Mouse (Mus musculus) olfactory bulb, adult 2 months (tissue): ENCODE results near the gene Haus4.

Experiments used
- CTCF ChIP-seq: fragments of 200-500 bp; IDR thresholded peaks from 2 replicates; pipeline ENCODE4 v1.5.1; 2012; ENCODE audit warnings: low read depth, mild to moderate bottlenecking, low read length, moderate library complexity; ENCODE audit not compliant: insufficient read depth
- POLR2A ChIP-seq: fragments of 200-500 bp; IDR thresholded peaks from 2 replicates; pipeline ENCODE4 v1.6.1; 2012; ENCODE audit warnings: mild to moderate bottlenecking, low read depth, low read length, moderate library complexity; ENCODE audit not compliant: insufficient read depth

DNA sequence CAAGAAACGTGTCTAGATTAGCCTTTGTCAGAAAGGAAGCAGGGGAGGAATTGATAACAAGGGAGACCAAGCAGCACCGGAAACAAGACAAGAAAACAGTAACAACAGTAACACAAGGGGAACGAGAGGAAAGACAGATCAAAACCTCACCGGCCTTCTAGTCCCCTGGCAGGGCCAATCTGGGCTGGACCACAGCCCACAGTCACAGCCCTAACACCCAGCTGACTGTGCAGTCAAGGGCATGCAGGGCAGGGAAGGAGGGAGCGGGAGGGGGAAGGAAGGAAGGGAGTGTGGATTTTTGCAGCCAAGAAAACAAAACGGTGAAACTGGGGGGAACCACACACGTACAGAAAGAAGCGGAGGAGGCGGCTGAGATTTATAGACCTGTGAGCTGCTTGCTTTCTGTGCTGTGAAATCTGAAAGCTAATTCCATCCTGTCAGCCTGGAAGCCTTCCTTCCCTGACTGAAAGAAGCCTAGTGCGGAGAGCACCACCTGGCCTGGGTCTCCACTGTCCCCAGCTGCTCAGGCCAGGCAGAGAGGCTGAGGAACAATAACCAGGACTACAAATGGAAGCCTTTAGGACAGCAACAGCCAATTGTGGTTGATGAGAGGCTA, 38.0 kb upstream of the Haus4 start:
- no peak for TF ChIP-seq CTCF
- no peak for TF ChIP-seq POLR2A
